Mouse (Mus musculus) cerebellum, adult 18-20 months (tissue): ENCODE measurements at regions not wholly inside any gene's neighbourhood (a gene's known extent, or its start where the extent isn't known, plus 50 kb on each side); places are given as distances from the start of the nearest gene placed in this dataset.

Experiments
- DNase-seq, 2 experiments: peaks; one replicate each; pipeline ENCODE4 v3.0.0; 2021

DNA sequence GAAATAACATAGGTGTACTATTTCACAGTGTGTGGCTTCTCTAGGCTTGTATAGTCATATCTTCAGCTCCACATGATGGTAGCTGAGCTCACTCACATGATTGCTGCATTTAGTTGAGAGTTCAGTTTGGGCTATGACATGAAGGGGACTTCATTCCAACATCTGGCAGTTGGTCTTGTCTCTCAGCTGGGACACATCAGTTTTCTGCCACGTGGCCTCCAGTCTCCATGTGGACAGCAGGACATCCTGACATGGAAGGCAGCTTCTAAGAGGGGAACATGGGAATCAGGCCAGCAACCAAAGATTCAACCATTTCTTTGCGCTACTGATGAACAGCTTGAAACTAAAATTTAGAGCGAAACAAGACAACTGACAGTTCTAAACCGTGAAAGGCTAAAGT, 121.2 kb upstream of the Slc44a1 start:
- DNase-seq: no peak

DNA sequence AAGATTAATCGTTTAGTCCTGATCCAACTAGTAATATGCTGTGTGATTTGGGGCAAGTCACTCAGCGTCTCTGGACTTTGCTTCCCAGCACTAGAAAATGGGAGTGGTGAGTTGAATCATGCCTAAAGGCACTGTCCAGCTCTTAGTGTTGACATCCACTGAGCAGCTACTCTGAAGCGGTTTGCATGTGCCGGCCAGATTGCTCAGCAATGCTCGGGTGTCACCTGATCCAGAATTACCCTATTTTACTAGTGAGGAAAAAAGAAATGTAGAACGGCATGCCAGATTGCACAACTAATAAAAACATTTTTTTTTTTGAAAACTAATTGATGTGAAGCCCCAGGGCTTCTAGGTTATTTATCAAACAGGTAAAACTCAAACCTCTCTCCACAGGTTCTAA, 122.0 kb upstream of the Slc44a1 start:
- no peak for DNase-seq

GRCm38 (mm10) chr4:53317453-53317824, 122.8 kb upstream of the Slc44a1 start:
- DNase-seq: no peak

- no peak for DNase-seq
Measured at GRCm38 (mm10) chr4:53316796-53317452, 123.3 kb upstream of the Slc44a1 start.

GRCm38 (mm10) chr4:53315876-53316762, 124.1 kb upstream of the Slc44a1 start:
- no peak for DNase-seq

GRCm38 (mm10) chr4:53315121-53315875, 124.9 kb upstream of the Slc44a1 start:
- DNase-seq: peak; percentile 29 to 46

DNA sequence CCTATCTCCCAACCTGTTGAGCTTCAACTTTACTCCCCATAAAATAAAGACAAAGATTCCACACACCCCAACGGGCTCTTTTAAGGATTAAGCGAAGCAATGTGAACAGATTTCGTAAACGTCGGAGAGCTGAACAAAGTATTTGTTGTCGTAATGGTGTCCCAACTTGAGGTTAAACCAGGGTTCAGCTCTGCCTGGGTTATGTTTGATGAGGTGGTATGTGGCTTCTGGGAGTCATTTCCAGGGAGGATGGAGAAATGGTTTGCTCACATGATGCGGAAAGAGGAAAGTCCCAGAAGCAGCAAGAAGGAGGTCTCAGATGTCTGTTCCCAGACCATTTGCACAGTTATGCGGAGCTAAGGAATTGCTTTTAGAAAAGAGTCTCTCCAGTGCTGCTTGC, 126.1 kb upstream of the Slc44a1 start:
- DNase-seq: no peak

DNA sequence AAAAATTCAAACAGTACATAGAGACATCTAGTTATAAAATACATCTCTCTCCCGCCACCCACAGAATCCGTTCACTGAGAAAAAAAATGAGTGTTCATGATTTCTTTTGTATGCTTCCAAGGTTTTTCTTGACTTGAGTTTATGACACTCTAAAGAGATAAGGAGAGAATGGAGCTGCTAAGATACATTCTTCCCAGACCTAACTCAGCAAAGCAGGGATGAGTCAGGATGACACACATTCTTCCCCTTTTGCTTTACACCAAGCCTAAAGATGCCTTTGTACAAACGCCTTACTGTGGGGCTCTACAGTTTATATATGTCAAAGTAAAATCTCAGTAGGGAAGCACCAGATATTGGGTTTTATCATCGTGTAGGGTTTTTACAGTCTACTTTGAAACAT, 133.1 kb upstream of the Slc44a1 start:
- DNase-seq: no peak

DNA sequence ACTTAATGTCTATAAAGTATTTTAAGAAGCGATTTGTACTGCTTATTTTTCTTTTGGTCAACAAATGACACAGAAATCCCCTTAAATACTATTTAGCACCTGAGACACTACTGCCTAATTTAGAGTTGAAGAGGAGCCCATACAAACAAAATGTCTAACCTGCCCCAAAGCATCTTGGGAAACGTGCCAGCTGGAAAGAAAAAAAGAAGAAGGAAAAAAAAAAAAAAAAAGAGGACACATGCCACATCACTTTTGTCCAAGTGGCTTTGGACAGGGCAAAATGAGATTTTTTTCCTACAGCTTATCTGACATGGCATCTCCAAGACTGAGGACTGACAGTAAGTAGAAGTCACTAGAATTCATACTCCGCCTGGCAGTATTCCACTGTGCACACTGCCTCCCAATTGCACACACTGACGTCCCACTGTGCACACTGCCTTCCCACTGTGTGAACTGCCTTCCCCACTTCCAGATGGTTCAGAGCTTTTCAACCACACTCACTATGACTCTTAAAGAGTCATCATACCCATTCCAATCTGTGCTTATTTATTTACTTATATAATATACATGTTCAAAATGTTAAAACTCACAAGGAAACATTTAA, 135.3 kb upstream of the Slc44a1 start:
- no peak for DNase-seq

DNA sequence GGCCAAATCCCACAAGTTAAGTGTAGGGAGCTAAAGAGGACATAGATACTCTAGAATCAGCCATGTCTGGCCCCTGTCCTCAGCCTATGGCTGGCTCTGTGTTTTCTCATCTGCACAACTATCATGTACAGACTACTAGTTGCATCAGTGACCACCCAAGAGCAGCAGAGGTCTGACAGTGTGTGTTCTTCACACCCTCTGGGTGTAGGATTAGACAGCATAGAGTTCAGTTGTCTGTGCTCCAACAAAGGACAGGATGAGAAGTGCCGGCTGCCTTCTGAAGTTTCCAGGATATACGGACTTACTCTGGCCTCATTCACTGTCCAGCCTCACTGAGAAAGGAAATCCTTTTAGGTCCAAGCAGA, 135.9 kb upstream of the Slc44a1 start:
- DNase-seq: no peak

DNA sequence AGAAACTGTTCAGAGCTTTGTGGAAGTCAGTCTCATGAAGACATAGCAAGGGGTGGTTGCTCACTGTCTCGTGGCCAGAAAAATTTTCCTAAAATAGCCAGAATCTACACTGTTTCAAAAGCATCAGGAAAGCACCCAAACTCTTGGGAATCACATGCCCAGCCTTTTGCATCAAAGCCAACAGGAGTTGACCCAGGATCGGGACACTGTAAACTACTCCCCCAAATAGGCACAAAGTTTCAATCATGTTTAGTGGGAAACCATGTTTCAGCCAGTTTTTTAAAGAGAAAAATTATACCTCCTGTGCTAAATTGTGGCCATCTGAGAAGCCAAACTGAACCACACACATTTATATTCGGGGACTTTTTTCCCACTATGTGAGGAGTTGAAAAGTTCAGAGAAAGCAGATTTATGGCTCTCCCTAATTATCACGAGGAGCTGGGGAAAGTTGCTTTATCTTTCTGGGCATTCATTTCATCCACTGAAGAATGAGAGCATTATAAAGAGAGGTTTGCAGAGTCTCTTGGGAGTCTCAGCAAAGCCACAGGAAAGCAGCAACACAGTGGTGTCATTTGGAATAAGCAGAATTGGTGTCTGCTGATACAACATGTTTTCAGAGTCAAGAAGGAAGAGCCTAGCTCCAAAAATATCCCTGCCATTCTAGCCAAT, 136.5 kb upstream of the Slc44a1 start:
- no peak for DNase-seq

DNA sequence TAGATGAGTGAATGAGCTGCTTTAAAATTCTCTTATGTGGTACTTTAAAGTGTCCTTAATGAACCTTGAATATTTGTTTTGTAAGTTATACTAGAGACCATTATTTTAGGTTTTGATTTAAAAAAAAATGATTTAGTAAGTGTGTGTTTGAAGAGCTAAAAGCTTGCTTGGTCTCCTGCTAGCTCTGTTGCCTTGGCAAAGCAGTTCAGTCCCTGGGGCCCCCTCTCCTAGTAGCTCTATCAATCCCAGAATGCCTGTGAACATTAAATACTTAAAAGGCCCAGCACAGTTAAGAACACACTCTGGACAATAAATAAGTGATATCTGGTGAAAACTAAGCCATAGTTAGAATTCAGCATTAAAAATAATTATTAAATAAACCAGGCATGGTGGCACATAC, 138.3 kb upstream of the Abca1 start:
- no peak for DNase-seq

GRCm38 (mm10) chr4:53292606-53293005, 132.9 kb upstream of the Abca1 start:
- no peak for DNase-seq

DNA sequence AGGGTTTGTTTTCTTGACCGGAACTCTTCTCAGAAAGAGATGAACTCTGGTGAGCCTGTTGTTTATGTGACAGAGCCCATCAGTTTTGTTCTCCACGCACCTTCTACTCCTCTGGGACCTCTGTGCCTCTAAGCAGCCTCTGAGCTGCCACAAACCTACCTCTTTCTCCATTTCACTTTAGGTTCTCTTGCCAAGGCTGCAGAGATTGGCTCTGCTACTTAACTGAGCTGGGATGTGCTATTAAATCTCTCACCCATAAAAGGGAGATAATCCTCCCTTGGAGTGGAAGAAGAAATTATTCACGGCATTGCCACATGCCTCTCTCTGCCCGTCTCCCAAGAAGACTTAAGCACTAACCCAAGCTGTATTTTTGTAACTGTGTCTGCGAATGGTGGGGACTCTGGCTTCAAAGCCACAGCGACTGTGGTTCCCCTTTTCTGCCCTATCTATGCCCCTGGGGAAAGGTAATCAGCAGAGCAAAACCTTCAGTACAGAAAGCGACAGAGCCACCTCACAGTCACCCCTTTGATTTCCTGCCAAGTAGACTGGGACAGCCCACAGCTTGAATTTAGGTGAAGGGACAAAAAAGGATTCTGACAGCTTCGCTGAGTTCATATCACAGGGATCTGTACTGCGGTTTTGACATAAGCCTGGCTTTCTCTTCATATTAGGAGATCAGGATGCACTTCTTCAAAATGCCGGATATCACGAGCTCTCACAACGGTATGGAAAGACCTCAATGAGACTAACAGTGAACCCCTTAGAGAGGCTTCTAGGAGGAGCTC, 118.2 kb upstream of the Abca1 start:
- DNase-seq: peak in 1 of 2 experiments; percentile 5

- DNase-seq: no peak
Measured at GRCm38 (mm10) chr4:53270433-53270832, 110.7 kb upstream of the Abca1 start.

DNA sequence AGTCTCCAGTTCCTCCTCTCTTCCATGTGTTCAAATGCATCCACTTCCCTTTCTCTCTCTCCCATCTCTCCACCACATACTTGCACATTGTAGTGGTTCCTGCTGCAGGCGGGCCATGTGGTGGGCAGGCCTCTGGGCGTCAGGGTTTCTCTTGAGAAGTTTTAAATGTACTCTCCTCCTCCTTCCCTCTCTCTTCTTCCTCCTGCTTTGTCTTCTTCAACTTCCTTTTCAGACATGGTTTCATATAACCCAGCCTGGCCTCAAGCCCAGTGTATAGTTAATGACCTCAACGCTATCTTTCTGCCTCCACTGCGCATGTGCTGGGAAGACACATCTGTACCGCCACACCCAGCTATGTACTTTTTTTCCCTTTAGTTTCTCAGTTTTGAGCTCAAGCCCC, 110.3 kb upstream of the Abca1 start:
- no peak for DNase-seq

DNA sequence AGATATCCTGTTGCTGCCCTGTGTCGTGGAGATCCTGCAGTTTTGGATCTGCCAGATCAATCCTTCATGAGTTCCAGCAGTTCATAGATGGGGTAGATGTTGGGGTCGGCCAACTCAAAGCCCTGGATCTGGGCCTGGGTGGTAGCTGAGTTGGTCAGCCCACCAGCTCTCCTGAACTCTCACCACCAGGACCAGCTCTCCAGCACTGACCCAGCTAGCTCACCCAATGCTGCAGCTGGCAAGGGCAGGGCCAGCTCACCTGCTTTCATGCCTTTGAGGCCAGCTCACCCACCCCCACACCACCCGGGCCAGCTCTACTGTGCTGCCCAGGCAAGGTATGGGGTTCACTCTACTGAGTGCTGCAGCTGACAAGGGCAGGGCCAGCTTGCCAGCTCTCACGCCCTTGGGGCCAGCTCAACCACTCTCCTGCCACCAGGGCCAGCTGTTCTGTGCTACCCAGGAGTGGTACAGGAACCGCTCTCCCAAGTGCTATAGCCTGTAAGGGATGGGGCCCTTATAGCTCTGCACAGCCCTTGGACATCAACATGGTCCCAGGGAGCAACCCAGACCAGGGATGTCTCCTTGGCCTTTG, 109.7 kb upstream of the Abca1 start:
- DNase-seq: no peak

GRCm38 (mm10) chr4:53264901-53265300, 105.2 kb upstream of the Abca1 start:
- no peak for DNase-seq

GRCm38 (mm10) chr4:53264501-53264900, 104.8 kb upstream of the Abca1 start:
- no peak for DNase-seq

DNA sequence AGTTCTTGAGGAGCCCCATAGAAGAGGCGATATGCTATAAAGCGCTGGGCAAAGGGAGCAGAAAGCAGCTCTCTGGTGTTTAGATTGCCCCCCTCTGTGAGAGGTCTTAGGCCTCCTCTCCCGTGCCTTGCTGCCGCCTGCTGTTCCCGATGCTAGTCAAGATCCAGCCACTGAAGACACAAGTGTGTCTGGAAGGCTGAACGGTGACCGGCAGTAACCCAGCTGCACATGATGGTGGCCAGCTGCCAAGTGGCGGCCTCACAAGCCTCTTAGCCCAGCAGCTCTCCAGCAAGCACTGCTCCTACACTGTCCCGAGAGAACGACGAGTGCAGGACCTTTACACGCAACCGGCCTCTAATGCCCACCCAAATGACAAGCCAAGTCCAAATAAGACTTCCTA, 104.1 kb upstream of the Abca1 start:
- peak; percentile 68 to 73 for DNase-seq

GRCm38 (mm10) chr4:53262466-53262865, 102.8 kb upstream of the Abca1 start:
- DNase-seq: no peak
